Mouse (Mus musculus) heart, postnatal 25 days (tissue): ENCODE results near the gene Slc25a18. TPM values are rescaled to one million over a fixed set of nuclear protein-coding genes. Genes with fewer than 3 reads are reported as not detected.

Experiments used
- DNase-seq: peaks from one replicate; pipeline ENCODE4 v3.0.0; 2022; ENCODE audit warnings: low spot score
- intact Hi-C: fragments of 180-260 bp; cut with DNase I; formaldehyde crosslinking; loops from one replicate; pipeline ENCODE4 v1.15.1; 2025
- microRNA-seq: library from miRNA; unstranded; fragments of <30 nt; microRNA quantifications from one replicate; pipeline ENCODE4 v1.2.0, GENCODE M21; 2022
- total RNA-seq, 2 experiments: library from RNA; stranded (reverse); gene quantifications; 2 replicates each; pipeline ENCODE4 v1.2.3; 2021

The Slc25a18 gene
- total RNA-seq, 2 experiments from 2014 or later, result 0.17 TPM; not detected in 1

DNA sequence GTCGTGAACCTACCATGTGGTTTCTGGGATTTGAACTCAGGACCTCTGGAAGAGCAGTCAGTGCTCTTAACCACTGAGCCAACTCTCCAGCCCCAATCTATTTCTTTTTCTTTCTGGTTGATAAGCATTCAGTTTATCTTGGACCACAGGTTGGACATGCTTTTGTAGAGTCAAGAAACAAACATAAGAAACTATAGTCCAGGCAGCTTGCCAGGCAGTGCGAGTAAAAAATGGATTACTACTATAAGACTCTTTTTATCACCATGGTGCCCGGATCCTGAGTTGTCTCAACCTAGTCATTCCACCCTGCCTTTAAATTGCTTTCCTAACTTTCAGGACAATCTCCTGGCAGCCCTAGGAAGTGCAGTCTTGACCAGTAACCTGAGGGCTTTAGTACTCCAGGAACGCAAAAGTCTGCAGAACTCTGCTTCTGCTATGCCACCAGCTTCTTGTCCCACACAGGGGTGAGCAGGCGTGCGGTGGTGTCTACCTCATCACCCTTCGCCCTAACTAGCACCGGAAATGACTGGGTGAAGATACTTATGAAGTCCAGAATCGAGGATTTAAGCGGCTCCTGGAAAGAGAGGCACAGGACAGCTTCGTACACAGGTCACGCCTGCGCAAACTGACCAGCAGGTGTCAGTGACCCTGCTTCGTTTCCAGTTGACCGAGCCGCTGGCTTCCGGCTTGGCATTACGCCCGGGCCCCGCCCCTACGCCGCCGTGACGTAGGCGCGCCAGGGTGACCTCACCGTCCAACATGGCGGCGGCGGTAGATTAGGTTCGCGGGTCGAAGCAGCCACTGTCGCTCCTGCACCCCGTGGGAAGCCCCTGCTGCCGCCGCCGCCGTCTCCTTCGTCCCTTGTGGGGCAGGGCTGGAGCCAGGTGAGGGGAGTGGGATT lies 62.3 kb downstream of the Slc25a18 start, which contains the start of gene Bcl2l13:
TSS of gene Bcl2l13 (plus strand) at position 739 of the 901 bp plus-strand sequence.
- intact Hi-C loops, result no loop called here

DNA sequence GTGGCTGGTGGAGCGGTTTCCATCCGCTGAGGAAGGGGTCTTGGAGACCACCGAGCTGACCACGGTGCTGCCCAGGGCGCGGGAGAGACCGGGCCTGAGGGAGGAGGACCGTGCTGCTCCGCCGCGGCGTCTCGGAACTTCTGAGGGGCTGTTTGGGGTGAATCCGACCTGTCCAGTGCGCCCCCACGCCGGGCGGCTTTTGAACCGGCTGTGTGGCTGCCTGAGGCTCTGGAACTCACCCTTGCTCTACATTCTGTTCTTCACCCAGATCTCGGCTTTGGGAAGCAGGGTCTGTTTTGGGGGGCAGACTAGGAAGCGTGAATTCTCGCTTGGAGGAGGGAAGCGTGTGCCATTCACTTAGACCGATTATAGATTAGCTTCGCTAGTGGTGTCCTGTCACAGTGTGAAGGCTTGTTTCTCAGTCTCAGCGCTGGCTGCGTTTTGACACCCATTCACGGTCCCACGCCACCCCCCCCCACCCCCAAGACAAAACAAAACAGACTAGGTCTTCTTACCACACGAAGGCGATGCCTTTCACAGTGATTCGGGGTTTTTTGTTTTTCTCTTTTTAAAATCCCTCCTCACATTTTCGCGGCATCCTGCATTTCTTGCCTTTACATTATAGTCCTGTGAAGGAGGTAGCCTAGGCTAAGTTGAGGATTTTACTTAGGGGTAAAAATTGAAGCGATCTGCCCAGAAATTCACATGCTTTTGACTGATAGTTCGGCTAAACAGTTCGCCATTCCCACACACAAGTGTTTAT lies 63.2 kb downstream of the Slc25a18 start:
- intact Hi-C loops, result no loop called here
- no peak for DNase-seq

More for the DNA sequence above, 62.3 kb downstream of the Slc25a18 start, which contains the start of gene Bcl2l13:
- DNase-seq, result peak; percentile 93

DNA sequence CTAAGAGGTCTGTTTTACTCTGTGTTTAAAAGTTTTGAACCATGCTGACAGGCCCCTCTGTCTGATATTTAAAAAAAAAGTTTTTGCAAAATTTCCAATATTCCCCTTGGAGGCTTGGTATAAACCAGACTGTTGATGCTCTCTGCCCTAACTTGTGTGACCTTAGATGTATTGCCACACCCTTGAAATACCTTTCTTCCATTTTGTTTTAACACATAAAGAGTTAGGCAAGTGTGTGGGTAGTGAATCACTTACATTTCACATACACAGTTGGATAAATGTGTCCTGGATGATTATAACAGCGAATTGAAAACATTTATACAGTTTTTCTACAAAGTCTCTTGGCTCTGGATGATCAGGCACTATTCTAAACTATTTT lies 63.8 kb downstream of the Slc25a18 start:
- no peak for DNase-seq

DNA sequence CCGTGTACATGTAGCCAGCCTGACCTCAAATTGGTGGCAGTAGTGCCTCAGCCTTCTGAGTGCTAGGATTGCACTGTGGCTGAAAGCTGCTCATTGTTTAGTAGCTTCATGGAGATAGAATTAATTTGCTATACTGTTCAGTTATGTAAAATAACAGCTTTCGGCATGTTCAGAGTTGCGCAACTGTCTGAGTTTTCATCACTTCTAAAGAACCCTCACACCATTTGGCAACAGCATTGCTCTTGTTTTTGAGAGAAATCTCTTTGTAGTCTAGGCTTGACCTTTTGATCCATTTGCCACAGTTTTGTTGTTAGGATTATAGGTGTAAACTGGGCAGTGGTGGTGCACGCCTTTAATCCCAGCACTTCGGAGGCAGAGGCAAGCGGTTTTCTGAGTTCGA lies 66.9 kb downstream of the Slc25a18 start:
- intact Hi-C loops, result no loop called here
- DNase-seq, result no peak

More for the DNA sequence above, 63.8 kb downstream of the Slc25a18 start:
- intact Hi-C loops, result no loop called here

DNA sequence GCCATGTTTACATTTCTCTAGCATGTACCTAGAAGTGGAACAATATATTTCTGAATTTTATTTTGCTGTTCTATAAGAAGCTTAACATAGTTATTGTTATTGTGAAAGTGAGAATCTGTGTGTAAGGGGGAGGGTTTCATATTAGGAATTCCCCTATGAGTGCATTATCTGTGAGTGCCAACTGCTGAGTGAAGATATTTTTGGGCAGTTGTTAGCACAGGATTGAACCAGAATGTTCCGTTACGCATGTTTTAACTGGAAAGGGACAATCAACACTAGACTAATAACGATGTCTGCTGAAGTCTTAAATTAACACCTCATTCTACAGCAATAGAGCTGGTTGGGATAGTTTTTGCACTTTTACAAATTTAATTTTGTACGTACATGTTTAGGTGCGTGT lies 68.4 kb downstream of the Slc25a18 start:
- intact Hi-C loops, result no loop called here
- DNase-seq, result no peak

Small RNAs within 50 kb of the gene (microRNA-seq; reads per million reads assigned to microRNA genes)
- gene Gm25193, result not detected

Other genes starting within 250 kb of the Slc25a18 start
- gene Hdhd5, start 242.3 kb upstream of the Slc25a18 start, total RNA-seq, result 10 to 100 TPM; 19.6 to 21.5 TPM
- gene Cecr2, start 107.2 kb upstream of the Slc25a18 start, total RNA-seq, result 10 to 100 TPM; 15.3 to 16.2 TPM
- gene Atp6v1e1, start 49.2 kb downstream of the Slc25a18 start, total RNA-seq, result 100 to 1,000 TPM; 136 to 153 TPM
- 10 to 100 TPM; 77.0 to 87.7 TPM for gene Bcl2l13, start 62.6 kb downstream of the Slc25a18 start, total RNA-seq
- 1 to 10 TPM in 1 of 2 experiments, under 1 TPM in 1; 0.89 to 1.2 TPM for gene Bid, start 143.3 kb downstream of the Slc25a18 start, total RNA-seq